Mouse (Mus musculus) frontal cortex, postnatal 10 days (tissue): ENCODE measurements at regions not wholly inside any gene's neighbourhood (a gene's known extent, or its start where the extent isn't known, plus 50 kb on each side); places are given as distances from the start of the nearest gene placed in this dataset.

Source experiments
- DNase-seq, 2 experiments: peaks; one replicate each; pipeline ENCODE4 v3.0.0; 2022; ENCODE audit warnings: low spot score in 2 of 2, mixed read lengths in 1 of 2

DNA sequence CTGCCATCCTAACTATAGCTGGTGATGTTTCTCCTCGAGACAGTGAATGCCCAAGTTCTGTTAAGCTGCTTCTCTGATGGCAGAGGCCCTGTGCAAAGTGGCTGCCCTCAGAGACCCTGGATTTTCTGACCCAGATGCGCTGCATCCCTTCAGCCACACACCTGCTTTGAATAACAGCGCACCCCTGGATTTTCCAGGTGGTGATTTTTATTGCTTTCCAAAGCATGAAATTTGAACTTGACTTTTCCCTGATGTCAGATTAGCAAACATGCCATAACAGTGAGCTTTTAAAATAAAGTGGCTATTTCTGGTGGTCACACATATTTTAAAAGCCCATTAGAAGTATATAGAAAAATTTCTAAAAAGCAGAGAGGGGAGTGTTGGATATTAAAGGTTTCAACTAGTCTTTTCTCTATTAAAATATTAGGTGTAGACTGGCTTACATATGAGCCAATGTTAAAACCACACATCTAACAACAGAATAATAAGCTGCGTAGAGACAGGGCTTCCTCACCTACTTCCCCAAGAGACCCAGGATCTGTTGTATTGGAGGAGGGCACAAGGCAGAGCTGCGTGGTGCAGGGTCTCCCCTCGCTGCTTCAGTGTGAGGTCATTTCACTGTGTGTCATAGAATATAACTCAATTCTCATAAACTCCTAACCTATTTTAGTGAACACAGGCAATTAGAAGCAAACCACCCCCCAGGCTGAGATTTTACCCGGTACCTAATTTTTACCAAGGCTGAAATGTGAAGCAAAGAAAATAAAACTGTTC lies 280.3 kb downstream of the Ccdc91 start:
- DNase-seq: no peak

DNA sequence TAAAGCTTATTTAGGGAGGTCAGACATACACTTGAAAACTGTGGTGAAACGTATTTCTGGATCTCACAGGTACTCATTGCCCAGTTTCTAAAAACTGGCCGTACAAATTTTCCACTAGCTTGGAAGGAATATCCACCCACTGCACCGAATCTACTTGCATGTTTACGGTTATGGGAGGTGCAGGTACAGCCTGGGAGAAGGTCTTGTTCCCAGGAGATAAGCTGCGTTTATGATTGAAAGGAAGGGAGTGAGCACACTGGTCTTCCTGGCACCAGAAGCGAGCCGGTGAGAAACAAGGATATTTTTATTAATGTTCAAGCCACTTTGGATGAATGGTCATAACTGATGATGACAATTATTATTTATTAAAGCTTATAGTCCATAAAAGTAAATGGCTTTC lies 283.9 kb downstream of the Ccdc91 start:
- DNase-seq: no peak

DNA sequence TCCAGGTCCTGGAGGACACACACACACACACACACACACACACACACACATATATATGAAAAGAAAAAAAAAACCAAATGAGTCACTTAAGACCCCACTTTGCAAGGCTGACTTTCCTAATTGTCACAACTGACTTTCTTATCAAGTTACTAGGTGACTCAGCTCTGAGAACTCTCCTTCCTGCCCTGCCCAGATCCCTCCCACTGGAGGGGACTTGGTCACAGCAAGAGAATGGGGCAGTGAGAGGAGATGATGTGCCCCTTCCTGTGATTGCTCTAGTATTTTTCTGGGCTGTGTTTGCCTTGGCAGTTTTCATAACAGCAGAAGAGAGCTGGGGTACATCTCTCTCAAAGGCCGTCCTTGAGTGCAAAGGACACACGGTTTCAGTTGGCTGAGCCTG lies 284.5 kb downstream of the Ccdc91 start:
- no peak for DNase-seq

DNA sequence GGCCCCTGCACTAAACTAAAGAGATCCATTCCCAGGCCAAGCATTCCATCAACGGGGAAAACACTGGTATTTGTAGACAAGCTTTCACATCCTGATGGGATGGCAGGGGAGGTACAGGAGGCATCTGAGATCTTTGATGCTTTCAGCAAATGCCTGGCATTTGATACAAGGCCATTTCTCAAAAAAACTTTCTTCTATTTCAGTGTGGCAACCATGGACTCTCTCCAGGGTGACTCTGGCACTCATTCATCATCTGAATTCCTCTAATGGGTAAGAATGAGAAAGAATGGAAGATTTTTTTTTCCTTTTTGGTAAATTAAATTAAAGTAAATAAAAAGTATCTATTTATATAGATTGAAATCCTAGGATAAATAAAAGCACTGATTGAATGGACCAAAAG lies 281.8 kb upstream of the Far2 start:
- no peak for DNase-seq

DNA sequence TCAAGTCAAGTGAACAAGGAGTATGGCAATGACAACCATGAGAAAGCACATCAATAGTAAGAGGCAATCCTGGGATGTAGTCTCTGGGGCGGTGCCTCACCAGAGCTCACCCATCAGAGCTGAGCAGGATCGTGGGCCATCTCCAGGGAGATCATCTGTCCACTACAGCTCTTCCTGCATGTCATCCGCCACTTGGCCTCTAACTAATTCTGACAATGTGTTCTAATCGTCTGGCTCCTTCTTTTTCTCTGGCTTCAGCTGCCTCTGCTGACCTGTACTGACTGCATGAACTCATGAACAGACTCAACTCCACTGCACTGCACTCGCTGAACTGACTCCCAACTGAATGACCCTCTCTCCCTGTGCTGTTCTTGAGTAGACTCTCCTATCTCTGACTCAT lies 277.9 kb upstream of the Far2 start:
- no peak for DNase-seq

DNA sequence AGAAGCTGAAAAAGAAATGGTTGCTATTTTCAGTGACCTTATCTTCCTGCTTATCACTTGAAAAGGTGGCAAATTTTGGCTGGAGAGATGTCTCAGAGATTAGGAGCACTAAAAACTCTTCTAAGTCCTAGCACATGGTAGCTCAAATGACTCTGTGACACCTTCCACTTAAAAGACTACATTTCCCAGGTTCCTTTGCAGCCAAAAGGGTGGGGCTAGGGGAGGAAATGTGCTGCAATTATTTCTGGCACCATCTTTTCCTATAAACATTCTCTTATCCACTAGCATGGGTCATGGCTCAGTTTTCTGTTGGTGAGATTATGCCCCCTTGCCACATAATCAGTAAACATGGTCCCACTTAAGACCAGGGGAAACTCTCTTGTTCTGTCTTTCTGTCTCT lies 277.0 kb upstream of the Far2 start:
- DNase-seq: no peak

DNA sequence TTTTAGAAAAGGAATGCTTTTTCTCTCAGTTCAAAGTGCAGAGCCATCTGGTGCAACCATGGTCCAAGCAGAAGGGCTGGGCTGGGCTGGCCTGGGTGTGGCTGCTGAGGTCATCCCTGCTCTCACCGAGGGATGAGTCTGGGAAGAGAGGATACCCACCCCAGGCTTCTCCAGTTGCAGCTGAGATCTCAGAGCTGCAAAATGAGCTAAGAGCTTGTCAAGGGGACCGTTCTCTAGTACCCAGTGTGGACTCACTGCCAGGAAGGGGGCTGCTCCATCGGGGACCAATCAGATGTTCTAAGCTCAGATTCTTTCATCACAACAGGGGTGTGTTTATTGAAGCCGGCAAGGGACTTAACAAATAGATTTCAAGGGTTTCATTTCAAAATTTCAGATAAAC lies 275.6 kb upstream of the Far2 start:
- DNase-seq: no peak

DNA sequence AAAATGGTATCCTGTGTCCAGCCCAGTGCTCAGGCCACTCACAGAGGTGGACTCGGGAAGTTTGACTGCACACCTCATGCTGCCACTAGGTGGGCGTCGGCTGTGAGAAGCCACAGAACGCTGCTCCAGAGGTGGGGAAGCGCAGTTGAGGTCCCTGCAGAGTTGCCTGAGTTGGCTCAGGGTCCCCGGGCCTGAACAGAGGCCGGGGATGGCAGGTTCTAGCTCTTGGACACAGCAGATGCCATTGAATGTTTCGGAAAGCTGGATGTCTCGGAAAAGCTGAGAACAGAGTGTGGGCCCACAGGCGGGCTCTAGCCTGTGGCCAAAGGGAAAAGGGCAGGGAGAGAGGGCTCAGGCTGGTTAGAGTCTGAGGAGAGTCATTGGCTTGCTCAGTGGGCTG lies 273.2 kb upstream of the Far2 start:
- DNase-seq: no peak

DNA sequence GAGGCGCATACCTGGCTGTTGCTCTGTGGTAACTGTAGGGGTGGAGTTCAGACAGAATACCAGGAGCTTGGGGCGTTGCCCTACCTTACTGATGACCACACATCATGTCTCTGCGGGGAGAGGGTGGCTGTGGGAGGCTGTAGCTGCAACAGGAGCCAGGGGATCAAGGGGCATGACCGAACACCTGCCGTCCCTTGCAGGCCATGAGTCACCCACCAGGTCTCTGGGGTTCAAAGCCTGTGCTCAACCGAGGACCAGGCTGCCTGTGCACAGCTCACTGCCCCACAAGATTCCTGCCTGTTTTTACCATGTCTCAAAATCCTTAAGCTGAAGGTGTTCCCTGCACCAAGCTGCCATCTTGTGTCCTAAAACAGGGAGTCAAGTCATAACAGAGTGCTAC lies 272.4 kb upstream of the Far2 start:
- no peak for DNase-seq

DNA sequence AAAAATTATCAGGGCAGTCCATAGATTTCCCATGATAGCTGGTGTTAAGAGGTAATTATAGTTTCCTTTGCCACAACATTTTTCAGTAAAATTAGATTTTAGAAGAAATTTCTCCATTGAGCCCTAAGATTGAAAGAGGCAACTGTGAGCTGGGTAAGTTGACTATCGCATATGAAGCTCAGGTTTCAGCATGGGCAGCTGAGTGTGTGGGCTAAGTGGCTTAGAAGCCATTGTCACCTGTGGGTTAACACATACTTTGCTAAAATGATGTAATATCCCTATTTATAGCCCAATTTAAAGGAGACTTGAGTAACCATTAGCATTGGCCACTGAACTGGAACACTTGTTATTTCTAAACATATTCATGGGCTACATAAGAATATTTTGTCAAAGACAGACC lies 267.6 kb upstream of the Far2 start:
- no peak for DNase-seq

DNA sequence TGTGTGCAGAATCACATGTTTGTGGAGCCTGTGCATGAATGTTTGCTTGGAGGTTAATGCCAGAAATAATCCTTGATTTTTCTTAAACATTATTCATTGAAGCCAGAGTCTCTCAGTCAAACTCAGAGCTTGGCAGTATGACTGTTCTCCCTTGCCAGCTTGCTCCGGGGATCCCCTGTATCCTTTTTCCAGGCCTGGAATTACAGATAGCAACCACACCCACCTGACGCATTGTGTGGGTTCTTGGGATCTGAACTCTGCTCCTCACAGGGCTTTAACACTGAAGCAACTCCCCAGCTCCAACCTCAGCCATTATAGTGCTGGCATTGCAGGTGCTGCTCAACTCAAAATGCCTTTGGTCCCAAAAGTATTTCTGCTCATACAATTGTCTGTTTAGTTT lies 262.8 kb upstream of the Far2 start:
- DNase-seq: no peak

DNA sequence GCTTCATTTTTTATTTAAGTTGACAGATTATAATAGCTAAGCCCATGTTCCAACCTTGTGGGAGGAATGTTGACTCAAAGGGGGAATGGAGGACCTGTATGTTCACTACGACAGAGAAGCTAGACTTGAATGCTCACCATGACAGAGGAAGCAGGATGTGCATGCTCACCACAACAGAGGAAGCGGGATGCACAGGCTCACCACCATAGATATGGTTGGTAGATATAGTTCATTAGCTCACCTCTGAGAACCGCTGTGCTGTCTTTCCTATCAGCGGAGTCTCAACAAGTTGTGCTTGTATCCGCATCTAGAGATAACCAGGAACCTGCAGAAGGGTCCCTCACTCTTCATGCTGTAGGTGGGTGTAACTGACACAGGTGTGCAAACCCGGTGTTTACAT lies 262.2 kb upstream of the Far2 start:
- DNase-seq: no peak

DNA sequence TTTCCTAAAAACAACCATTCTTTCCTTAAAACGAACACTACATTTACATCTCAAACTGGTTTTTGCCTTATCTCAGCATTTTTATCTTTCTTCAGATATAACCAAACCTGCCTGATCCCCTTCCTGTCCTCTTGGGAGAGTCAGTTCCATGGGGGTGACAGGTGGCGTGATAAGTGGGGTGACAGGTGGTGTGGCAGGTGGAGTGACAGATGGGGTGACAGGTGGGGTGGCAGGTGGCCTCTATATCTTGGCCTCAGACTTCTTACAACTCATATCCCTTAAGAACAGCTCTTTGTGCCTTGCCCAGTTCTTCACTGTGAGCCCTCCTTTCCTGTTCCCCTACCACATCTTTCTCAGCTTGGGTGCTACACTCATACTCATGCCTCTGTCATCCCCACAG lies 259.0 kb upstream of the Far2 start:
- DNase-seq: no peak

DNA sequence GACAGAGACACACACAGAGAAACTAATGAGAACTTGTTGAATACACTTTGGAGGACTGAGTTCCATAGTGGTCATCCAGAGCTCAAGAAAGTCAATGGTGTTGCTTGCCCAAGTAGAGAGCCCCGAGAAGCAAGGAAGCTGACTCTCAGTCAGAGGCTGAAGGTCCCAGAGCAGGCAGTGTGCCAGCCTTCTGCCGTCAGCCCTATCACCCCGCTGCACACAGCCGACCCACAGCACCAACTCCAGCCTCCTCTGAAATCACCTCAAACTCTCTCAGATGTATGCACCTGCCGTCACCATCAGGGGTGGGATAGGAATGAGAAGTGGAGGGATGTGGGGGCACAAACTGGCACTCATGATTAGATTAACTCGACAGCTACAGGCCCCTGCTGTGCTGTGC lies 257.9 kb upstream of the Far2 start:
- no peak for DNase-seq

DNA sequence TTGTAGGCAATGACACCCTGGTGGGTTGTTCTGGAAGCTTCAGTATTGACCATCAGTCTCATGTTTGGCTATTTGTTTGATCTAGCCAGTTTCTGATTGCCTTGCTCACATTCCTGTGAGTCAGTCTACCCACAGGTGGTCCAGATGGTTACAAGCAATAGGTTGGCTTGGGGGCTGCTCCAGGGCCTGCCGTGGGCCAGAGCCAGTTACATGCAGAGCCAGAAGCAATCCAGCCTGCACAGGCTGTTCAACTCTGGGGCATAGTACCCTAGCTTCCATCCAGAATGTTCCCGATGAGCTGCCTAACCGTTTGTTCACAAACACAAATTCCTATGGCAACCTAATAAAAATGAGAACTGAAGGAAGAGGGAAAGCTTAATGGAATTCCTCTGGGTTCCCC lies 253.2 kb upstream of the Far2 start:
- DNase-seq: no peak

DNA sequence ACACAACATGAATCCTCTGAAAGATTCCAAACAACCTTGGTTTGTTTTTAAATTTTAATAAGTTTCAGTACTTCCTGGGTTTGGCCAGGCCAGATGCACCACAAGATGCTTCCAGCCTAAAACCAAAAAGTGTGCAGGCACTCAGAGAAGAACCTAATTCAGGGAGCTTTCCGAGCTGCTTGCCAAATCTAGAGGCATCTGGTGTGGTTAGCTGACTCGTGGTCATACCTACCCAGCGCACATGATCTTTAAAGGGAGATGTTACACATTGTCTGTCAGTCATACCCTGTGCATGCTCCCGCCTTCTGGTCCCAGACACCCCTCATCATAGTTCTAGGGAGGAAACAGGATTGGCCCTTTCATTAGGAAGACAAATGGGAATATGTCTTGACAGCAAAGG lies 252.7 kb upstream of the Far2 start:
- DNase-seq: no peak

DNA sequence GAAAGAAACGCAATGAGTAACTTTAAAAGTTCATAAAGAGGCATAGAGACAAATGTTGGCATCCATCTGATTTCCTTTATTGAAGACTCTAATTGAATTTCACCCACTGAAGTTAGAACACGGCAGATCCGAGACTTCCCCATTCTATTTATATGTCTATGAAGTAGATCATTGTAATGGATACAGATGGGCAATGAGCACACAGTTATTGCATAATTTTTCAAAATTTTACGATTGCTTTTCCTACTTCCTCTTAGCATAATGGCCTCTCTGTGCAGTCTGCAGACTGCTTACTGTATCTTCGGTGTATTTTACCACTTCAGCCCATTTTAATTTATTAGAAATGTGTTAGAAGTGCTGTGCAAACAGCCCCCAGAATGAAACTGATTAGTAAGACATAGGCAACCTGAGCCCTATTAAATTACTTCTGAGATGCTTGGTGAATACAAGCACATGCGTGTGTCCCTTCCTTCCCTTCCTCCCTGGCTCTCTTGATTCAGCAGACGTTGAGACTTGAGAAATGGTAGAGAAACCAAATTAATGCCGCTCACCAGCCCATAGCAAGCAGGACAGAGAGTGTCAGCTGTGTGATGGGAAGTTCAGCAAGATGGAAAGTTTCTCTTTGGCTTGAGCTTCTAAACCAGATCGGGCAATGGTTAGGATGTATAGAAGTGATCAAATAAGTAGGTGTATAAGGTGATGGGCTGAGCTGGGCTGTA lies 247.9 kb upstream of the Far2 start:
- DNase-seq: no peak

DNA sequence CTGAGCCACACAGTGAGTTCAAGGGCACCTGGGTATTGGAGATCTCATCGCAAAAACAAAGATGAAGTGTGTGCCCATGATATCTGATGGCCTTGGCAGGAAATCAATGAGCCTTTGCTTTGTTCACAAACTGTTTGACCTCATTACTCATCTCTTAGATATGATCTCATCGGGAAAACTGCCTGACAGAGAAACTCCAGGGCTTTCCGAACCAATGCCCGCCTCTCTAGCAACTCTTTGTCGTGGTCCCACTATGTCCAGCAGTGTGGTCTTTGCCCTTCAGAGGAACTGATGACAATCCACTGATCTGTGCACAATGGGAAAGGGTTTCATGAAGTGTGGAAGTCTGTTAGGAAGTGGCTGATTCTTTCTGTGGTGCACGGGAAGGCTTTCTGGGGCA lies 247.2 kb upstream of the Far2 start:
- no peak for DNase-seq

DNA sequence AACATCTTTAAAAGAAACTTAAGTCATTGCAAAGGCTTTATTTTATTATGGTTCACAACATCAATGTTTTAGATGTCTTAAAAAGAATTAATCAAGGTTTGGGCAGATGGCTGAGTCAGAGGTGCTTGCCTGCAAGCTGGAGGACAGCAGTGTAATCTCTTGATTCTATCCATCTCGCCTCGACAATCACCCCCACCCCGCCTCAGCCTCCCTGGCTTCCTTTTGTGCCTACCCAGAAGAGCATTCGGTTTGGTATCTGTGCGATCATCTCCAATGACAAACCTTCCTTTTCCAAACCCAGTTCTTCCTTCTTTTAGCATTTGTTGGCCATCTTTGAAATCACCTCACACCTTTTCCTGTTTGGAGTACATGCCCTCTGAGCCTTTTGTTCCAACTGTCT lies 246.2 kb upstream of the Far2 start:
- no peak for DNase-seq

DNA sequence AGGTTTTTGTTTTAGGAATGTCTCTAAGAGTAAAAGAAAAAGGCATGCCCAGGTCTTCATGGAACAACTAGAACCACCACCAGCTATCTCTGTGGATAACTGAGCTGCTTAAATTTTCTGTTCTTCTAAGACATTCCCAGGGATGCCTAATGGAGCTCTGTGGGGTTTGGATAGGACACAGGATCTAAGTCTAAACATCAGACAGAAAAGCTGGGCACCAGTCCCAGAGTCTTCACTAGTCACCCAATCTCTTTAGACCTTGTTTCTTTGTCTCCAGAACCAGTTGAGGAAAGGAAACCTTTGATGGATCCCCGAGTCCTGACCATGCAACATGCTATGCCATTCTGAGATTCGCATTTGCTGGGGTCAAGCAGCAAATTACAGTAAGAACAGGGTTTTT lies 243.2 kb upstream of the Far2 start:
- DNase-seq: no peak

DNA sequence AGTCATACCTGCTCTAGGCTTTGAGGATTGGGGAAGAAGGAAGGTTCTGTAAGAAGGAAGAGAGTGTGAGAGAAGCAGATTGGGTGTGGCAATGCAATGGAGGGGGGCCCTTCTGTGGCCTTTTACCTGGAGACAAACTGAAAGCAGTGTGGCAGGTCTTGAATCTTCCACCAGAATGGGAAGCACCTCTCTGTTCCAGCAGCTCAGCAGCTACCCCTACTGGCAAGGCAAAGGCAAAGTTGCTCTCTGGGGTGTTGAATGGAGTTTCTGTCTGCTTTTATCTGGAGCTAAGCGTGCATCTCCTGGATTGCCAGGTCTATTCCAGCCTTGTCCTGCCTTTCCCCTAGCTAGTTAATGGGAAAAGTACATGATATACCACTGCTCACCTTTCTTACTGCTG lies 236.3 kb upstream of the Far2 start:
- peak; percentile 7 to 46 for DNase-seq

DNA sequence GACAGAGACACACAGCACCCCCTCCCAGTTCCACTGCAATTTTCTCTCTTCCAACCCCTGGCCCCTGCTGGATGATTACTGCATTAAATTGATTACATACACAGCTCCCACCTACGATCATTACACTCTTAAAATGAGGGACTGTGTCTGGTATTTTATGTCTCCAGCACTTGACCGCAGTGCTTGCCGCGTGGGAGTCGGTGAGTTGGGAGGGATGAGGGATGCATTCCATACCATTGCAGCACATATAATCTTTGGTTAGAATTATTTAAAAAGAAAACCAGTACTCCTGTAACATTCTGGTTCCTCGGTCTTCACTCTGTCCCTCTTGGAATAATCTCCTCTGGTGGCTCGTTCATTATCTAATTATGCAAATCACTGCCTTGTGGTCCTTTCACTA lies 230.2 kb upstream of the Far2 start:
- no peak for DNase-seq

DNA sequence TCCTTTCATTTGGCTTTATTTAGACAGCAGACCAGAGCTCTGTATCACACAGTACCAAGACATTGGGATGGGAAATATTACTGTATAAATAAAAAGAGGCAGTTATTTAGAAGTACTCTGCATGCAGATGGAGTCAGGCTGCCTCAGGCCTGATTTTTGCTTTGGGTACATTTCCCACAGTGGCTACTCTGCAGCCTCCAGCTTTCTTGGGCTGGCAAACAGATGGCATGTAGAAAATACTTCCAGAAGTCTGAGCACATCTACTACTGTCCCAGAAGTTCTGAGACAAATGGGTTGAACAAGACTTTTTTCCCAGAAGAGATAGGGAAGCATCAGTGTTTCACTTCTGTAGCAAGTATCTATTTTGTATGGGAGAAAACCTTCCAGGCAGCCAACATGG lies 229.8 kb upstream of the Far2 start:
- no peak for DNase-seq

DNA sequence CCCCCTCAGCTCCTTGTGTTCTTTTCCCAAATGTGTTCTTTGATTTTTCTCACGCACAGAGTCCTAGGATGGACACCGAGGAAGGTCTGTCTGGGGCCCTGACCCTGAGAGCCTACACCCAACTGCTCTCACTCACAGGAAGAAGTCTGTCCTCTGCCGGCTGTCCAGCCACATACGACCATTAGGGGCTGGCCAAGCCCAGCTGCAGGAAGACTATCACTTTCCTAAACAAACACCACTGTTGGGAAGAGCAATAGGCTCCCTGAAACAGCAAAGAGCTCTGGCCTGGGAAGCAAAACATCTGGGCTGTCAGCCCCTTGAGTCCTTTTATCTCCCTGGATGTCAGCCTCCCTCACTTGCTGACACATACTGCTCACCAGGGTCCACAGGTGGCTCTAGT lies 224.8 kb upstream of the Far2 start:
- DNase-seq: no peak
